In the genomic region with DNA sequence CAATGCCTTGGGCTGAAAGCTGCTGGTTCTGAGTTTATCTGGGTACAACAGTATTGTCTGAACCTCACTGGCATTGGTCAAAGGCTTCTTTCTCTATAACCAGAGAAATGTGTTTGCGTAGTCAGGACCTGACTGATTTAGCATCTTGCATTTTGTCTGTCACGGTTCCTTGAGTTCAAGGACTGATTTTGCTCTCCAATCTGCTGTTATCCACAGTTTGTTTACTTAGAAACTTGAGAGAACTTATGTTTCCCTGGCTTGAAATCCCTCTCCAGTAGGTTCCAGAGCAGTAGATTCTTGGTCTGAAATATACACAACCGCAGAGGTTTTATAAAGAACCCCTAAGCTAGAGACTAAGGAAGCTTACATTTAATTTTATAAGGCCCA, we compare ENCODE assay signal across 9 mouse cellular contexts. TPM values are rescaled to one million over a fixed set of nuclear protein-coding genes. Genes with fewer than 3 reads are reported as not detected.
A peak's percentile ranks its signal among the peaks of the same experiment; 100 is the strongest.
DNase-seq lines count a peak whose midpoint lies in the region; ATAC-seq lines count a peak whose summit lies in the region.
"Had no signal": no experiment of that assay in that cellular context is flagged by ENCODE, and none has a peak within 500 bp of the region (broad histone marks: within the 10 kb centered on the region; RNA-seq: fewer than 3 reads in every experiment).

No protein-coding gene starts in this region.

- 37% methylated on average over 3 of the region's 3 CpGs for WGBS in lung, embryonic 15.5 days
- 62% methylated on average over 3 of the region's 3 CpGs for WGBS in limb, embryonic 12.5 days
- whole genome bisulfite sequencing in stomach, embryonic 14.5 days = 37% methylated on average over 3 of the region's 3 CpGs

- H3K9ac ChIP-seq in lung, embryonic 15.5 days = no peak overlapping the region
- no peak overlapping the region for H3K9ac ChIP-seq in limb, embryonic 12.5 days (replicated peaks)
- H3K9ac ChIP-seq in stomach, embryonic 14.5 days (replicated peaks; ENCODE audit: low read depth, low read length) = no peak overlapping the region

- H3K27me3 ChIP-seq in lung, embryonic 15.5 days = no peaks in the 10 kb centered on the region
- H3K27me3 ChIP-seq in limb, embryonic 12.5 days = no peaks in the 10 kb centered on the region
- no peaks in the 10 kb centered on the region for H3K27me3 ChIP-seq in stomach, embryonic 14.5 days (ENCODE audit: control insufficient read depth, insufficient read depth, low read length)

- H3K4me2 ChIP-seq in lung, embryonic 15.5 days = no peak overlapping the region
- H3K4me2 ChIP-seq in limb, embryonic 12.5 days = peak overlapping the region; percentile 24; the same call in 1 of the 2 replicates
- H3K4me2 ChIP-seq in stomach, embryonic 14.5 days (replicated peaks; ENCODE audit: low read depth, low read length) = no peak overlapping the region

- H3K9me3 ChIP-seq in lung, embryonic 15.5 days = no peaks in the 10 kb centered on the region
- no peaks in the 10 kb centered on the region for H3K9me3 ChIP-seq in limb, embryonic 12.5 days
- H3K9me3 ChIP-seq in stomach, embryonic 14.5 days (ENCODE audit: control insufficient read depth, low read depth, low read length) = no peaks in the 10 kb centered on the region

- peaks cover 49% of the 10 kb centered on the region for H3K4me1 ChIP-seq in lung, embryonic 15.5 days
- H3K4me1 ChIP-seq in limb, embryonic 12.5 days (replicated peaks) = peaks cover 35% of the 10 kb centered on the region
- peaks cover 47% of the 10 kb centered on the region for H3K4me1 ChIP-seq in stomach, embryonic 14.5 days (ENCODE audit: control insufficient read depth, insufficient read depth, low read length)

- H3K4me3 ChIP-seq in lung, embryonic 15.5 days = no peak overlapping the region
- no peak overlapping the region for H3K4me3 ChIP-seq in limb, embryonic 12.5 days (replicated peaks)
- no peak overlapping the region for H3K4me3 ChIP-seq in stomach, embryonic 14.5 days (ENCODE audit: low read depth, low read length)

- peak overlapping the region; percentile 94 for H3K27ac ChIP-seq in lung, embryonic 15.5 days
- H3K27ac ChIP-seq in limb, embryonic 12.5 days = peak overlapping the region; percentile 91
- H3K27ac ChIP-seq in stomach, embryonic 14.5 days (ENCODE audit: low read length) = peak overlapping the region; percentile 97

- ATAC-seq in lung, embryonic 15.5 days (ENCODE audit: borderline replicate concordance, extremely low read depth, low FRiP score, low TSS enrichment) = peak; percentile 0; the same call in 1 of the 2 replicates
- no peak for ATAC-seq in limb, embryonic 12.5 days (ENCODE audit: insufficient number of reproducible peaks, insufficient read depth, low FRiP score, low TSS enrichment, low read depth)
- ATAC-seq in stomach, embryonic 14.5 days (ENCODE audit: insufficient number of reproducible peaks, insufficient read depth, low FRiP score, low read depth) = no peak
- ATAC-seq in erythroid progenitor cell, adult 5-6 weeks (replicated peaks; ENCODE audit: low FRiP score, poor library complexity, severe bottlenecking) = no peak

- DNase-seq in embryo, embryonic 10 days (ENCODE audit: low spot score) = peak; percentile 31
- DNase-seq in embryo, embryonic 9.5 days (ENCODE audit: extremely low spot score) = no peak
- no peak for DNase-seq in lung, postnatal 14 days
- DNase-seq in right cerebral cortex, postnatal 25 days = no peak
- DNase-seq: liver had no signal

- peaks cover 4% of the 10 kb centered on the region; the same call in 1 of the 2 replicates for H3K36me3 ChIP-seq in lung, embryonic 15.5 days
- no peaks in the 10 kb centered on the region for H3K36me3 ChIP-seq in limb, embryonic 12.5 days
- H3K36me3 ChIP-seq in stomach, embryonic 14.5 days (ENCODE audit: control insufficient read depth, insufficient read depth, low read length) = 0 out of 2 replicates have a peak, but pooled peaks cover 4% of the 10 kb centered on the region

RNA-seq across cellular contexts. Expression of gene Traf3ip2, which starts 47.5 kb away (rescaled TPM):
- polyA plus RNA-seq in lung, embryonic 15.5 days (2015; fragmentation: Nextera tagmentation; extraction: Ambion mirVana) = 30.1 and 33.5 TPM in 2 replicates
- 4.9 and 6.1 TPM in 2 replicates for polyA plus RNA-seq in limb, embryonic 12.5 days (2016; fragmentation: Nextera tagmentation; extraction: Ambion mirVana)
- polyA plus RNA-seq in stomach, embryonic 14.5 days (2014; fragmentation: Nextera tagmentation; extraction: Ambion mirVana) = 30.2 and 32.6 TPM in 2 replicates
- 2.9 and 3.6 TPM in 2 replicates for total RNA-seq in erythroid progenitor cell, adult 5-6 weeks (2015; ENCODE audit: low replicate concordance)
- 0.77 TPM in 1 of 2 replicates, not detected in the other for total RNA-seq in erythroid progenitor cell, adult 5-6 weeks (2017; ENCODE audit: low replicate concordance)
